Mouse (Mus musculus) neural tube, embryonic 15.5 days (tissue): ENCODE results near the gene Bach2. TPM values are rescaled to one million over a fixed set of nuclear protein-coding genes. Genes with fewer than 3 reads are reported as not detected.

Experiments
- ATAC-seq: fragments of 200-750 bp; cut with Nextera tagmentation; 2 replicates; pipeline ENCODE4 v1.8.0; 2017; ENCODE audit warnings: mild to moderate bottlenecking, moderate TSS enrichment, moderate library complexity; ENCODE audit not compliant: low FRiP score
- H3K27ac ChIP-seq: fragments of 300-500 bp; sonication (generic); replicated peaks from 2 replicates; pipeline ENCODE4 v1.5.1; 2015; ENCODE audit warnings: mild to moderate bottlenecking, inconsistent platforms
- H3K27me3 ChIP-seq: fragments of 300-500 bp; sonication (generic); replicated peaks from 2 replicates; pipeline ENCODE4 v1.6.1; 2015; ENCODE audit warnings: inconsistent platforms
- H3K36me3 ChIP-seq: fragments of 300-500 bp; sonication (generic); 2 replicates; pipeline ENCODE4 v1.6.1; 2015; ENCODE audit warnings: inconsistent platforms
- H3K4me1 ChIP-seq: fragments of 300-500 bp; sonication (generic); 2 replicates; pipeline ENCODE4 v1.6.1; 2015; ENCODE audit warnings: inconsistent platforms
- H3K4me2 ChIP-seq: fragments of 300-500 bp; sonication (generic); 2 replicates; pipeline ENCODE4 v1.6.1; 2015; ENCODE audit warnings: inconsistent platforms, mild to moderate bottlenecking, moderate library complexity
- H3K4me3 ChIP-seq: fragments of 300-500 bp; sonication (generic); replicated peaks from 2 replicates; pipeline ENCODE4 v1.5.1; 2015; ENCODE audit warnings: mild to moderate bottlenecking, inconsistent platforms
- H3K9ac ChIP-seq: fragments of 300-500 bp; sonication (generic); replicated peaks from 2 replicates; pipeline ENCODE4 v1.6.1; 2015; ENCODE audit warnings: mild to moderate bottlenecking, inconsistent platforms
- H3K9me3 ChIP-seq: fragments of 300-500 bp; sonication (generic); replicated peaks from 2 replicates; pipeline ENCODE4 v1.6.1; 2016; ENCODE audit warnings: inconsistent platforms
- WGBS: fragments of 180-500 bp; shearing (Covaris S2); methylation state at CpG from one replicate; pipeline ENCODE4 v1.1.7; 2015; ENCODE audit warnings: mixed read lengths; 5-methylcytosine and 5-hydroxymethylcytosine counted together
- polyA plus RNA-seq: library from polyadenylated mRNA; unstranded; fragments of >200 nt; fragmentation: Nextera tagmentation; extraction: Ambion mirVana; gene quantifications from 2 replicates; pipeline ENCODE4 v1.2.1, GENCODE M21; 2015

The Bach2 gene
- polyA plus RNA-seq, 1 experiment from 2014 or later = 24.3 TPM

DNA sequence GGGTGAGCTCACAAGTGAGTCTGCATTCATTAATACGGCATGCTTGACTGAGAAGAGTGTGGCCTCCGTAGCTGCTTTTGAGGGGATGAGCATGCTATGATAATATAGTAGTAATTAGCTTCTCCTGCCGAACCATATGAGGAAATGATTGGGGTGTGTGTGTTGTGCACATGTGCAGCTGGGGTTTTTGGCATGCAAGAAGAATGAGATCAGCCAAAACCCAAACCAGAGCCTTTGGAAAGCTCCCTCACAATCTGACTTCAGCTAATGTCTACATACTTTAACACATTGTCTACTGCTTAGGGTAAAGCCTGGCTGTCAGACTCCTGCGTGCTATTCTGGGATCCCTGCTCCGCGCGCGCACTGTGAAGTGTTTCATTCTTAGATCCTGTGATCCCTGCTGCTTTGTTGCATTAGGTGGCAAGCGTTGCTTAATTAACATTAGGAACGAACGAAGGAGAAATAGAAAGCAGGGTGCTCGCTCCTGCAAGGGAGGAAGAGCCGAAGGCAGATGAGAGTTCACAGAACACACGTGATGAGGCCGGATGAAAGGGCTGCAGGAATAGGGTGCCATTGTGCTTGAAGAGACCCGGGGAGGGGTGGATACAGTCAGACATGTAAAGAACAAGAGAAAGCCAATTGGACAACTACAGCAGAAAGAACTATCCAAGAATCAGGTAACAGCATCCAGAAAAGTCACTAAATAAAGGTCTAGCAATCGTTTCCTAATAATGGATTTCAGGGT lies 248.2 kb downstream of the Bach2 start:
- H3K36me3 ChIP-seq = no peaks in the 10 kb centered on the region
- H3K4me1 ChIP-seq = peaks cover 40% of the 10 kb centered on the region
- peak; percentile 48 for ATAC-seq
- no peaks in the 10 kb centered on the region for H3K27me3 ChIP-seq
- H3K9ac ChIP-seq = peak overlapping the region; percentile 15
- 42% methylated on average over 17 of the region's 17 CpGs for WGBS
- H3K4me2 ChIP-seq = peak overlapping the region; percentile 43
- H3K4me3 ChIP-seq = no peak overlapping the region
- H3K9me3 ChIP-seq = no peaks in the 10 kb centered on the region
- peak overlapping the region; percentile 80 for H3K27ac ChIP-seq

- no peaks in the 10 kb centered on the region for H3K9me3 ChIP-seq
- no peak overlapping the region for H3K4me2 ChIP-seq
- WGBS = 55% methylated on average over 1 of the region's 1 CpGs
- no peak overlapping the region for H3K9ac ChIP-seq
- no peak overlapping the region for H3K4me3 ChIP-seq
- H3K27ac ChIP-seq = no peak overlapping the region
- peaks cover 20% of the 10 kb centered on the region for H3K4me1 ChIP-seq
- ATAC-seq = no peak
- H3K36me3 ChIP-seq = no peaks in the 10 kb centered on the region
- no peaks in the 10 kb centered on the region for H3K27me3 ChIP-seq
Measured at GRCm38 (mm10) chr4:32489186-32489585, 250.6 kb downstream of the Bach2 start.

DNA sequence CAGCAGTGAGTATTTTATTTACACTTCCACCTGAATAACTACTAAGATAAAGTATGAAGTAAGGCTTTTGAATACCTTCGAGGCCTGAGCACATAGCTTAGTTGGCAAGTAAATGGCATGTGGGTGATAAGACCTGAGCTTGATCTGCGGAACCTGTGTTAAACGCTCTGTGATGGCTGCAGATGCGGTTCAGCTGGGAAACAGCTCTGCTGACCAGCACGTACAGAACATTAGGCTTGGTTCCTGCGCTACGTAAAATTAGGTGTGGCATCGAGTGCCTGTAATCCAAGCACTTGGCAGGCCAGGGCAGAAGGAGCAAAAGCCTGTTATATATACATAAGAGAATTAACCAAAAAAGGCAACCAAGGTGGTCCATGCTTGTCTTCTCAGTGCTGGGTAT lies 252.6 kb downstream of the Bach2 start:
- Histone ChIP-seq H3K9me3 (no peaks in the 10 kb centered on the region), H3K4me2 (no peak overlapping the region), H3K4me3 (no peak overlapping the region), H3K36me3 (no peaks in the 10 kb centered on the region), H3K27ac (no peak overlapping the region), H3K9ac (no peak overlapping the region), H3K27me3 (no peaks in the 10 kb centered on the region), H3K4me1 (peaks cover 14% of the 10 kb centered on the region)
- 84% methylated on average over 8 of the region's 8 CpGs for WGBS
- ATAC-seq = no peak

DNA sequence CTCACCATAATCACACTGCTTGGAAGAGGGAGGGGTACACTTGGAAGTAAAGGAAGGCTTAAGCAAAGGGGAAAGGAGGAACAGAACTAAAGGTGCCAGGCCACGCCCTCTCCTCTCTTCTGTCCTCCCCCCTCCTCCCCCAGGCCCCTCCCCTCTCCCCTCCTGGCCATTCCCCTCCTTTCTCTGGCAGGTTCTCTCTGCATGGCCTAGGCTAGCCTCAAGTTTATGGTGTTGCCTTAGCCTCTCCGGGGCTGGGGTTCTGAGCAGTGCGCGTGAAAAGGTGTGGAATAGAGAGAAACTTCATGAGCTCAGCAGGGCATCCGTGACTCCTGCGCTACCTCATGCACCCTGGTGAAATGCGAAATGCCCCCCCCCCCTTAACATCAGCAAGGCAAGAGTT lies 254.2 kb downstream of the Bach2 start:
- Histone ChIP-seq H3K27me3 (no peaks in the 10 kb centered on the region), H3K4me3 (no peak overlapping the region), H3K4me1 (no peaks in the 10 kb centered on the region), H3K4me2 (no peak overlapping the region), H3K36me3 (no peaks in the 10 kb centered on the region), H3K9ac (no peak overlapping the region), H3K27ac (no peak overlapping the region), H3K9me3 (no peaks in the 10 kb centered on the region)
- no peak for ATAC-seq
- WGBS = 80% methylated on average over 7 of the region's 7 CpGs

DNA sequence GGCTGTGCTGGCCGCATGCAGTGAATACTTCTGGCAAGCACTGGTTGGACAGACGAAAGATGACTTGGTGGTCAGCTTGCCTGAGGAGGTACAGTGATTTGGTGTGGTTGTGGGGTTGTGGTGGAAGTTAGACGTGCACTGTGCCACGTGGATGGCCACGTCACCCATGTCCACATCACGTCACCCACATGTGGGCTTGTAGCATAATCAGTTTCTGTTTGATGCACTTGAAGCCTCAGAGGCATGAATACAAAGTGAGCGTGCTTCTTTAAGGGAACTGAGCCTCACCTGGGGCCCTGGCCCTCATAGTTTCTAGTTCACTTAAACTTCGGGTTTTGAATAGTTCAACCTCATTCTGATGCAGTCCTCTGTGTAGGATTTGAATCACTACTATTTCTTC lies 263.2 kb downstream of the Bach2 start:
- Histone ChIP-seq H3K36me3 (no peaks in the 10 kb centered on the region), H3K4me1 (no peaks in the 10 kb centered on the region; the same call in none of the 2 replicates), H3K4me3 (no peak overlapping the region), H3K9ac (no peak overlapping the region), H3K9me3 (no peaks in the 10 kb centered on the region), H3K27me3 (no peaks in the 10 kb centered on the region), H3K27ac (no peak overlapping the region), H3K4me2 (no peak overlapping the region)
- ATAC-seq = no peak
- WGBS = 93% methylated on average over 8 of the region's 8 CpGs

DNA sequence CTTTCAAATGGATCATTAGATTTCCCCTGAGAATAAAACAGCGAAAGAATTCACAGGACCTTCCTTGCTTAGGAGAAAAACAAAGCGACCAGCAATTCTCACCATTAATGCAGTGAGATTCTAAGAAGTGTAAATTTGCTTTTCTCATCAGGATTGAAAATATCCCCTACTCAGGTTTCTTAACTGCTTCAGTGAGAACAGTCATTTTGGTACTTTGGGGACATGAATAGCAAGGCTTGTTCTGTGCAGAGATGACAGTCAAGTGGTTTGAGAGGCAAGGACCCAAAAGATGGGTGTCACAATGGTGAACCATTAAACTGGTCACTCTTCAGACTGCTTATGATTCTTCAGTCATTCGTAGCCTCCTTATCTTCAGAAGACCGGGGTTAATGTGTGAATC lies 263.6 kb downstream of the Bach2 start:
- peaks cover 3% of the 10 kb centered on the region for H3K4me1 ChIP-seq
- H3K4me3 ChIP-seq = no peak overlapping the region
- H3K4me2 ChIP-seq = no peak overlapping the region
- no peaks in the 10 kb centered on the region for H3K27me3 ChIP-seq
- no peak overlapping the region for H3K9ac ChIP-seq
- 83% methylated on average over 4 of the region's 4 CpGs for whole genome bisulfite sequencing
- ATAC-seq = no peak
- H3K27ac ChIP-seq = no peak overlapping the region
- H3K9me3 ChIP-seq = no peaks in the 10 kb centered on the region
- H3K36me3 ChIP-seq = no peaks in the 10 kb centered on the region

DNA sequence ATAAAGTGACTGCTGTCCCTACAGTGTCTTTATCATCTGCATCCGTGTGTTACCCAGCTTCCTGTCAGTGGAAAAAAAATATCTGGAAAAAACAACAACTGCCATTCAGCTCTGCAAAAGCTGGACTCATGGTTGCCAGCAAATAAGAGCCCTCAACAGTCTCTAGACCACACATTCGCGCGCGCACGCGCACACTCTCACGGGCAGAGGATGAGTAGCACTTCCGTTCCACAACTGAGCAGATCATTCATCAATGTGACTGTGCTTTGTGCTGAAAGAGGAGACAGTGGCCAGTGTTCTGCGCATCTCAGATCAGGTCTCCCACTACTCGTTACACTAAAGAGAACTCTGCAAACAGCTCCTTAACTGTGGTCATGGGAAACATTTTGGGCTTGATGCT lies 265.6 kb downstream of the Bach2 start:
- no peak overlapping the region for H3K4me3 ChIP-seq
- no peak overlapping the region for H3K9ac ChIP-seq
- H3K4me2 ChIP-seq = no peak overlapping the region
- H3K36me3 ChIP-seq = no peaks in the 10 kb centered on the region
- H3K4me1 ChIP-seq = peaks cover 22% of the 10 kb centered on the region
- H3K9me3 ChIP-seq = no peaks in the 10 kb centered on the region
- WGBS = 76% methylated on average over 11 of the region's 11 CpGs
- ATAC-seq = no peak
- no peaks in the 10 kb centered on the region for H3K27me3 ChIP-seq
- no peak overlapping the region for H3K27ac ChIP-seq

DNA sequence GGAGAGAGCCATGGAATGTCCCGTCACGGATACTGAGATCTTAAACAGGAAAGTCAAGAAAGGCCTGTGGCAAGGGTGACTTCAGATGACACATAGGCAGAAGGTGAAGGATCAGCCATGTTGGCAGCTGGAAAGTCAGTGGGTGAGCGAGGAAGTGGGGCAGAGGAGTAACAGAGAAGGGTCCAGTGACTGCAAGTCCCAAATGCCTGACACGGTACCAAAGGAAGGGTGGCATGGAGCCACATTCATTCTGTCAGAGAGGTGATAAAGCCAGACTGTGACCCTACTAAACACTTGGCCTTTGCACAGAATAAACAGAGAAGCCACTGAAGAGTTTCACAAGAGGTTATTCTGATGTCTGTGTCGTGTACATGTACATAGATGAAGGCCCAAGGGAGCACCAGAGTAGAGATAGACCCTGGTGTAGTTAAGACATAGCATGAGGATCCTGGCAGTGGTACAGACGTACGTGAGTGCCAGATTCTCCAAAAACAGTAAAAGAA lies 267.8 kb downstream of the Bach2 start:
- H3K36me3 ChIP-seq = no peaks in the 10 kb centered on the region
- WGBS = 91% methylated on average over 7 of the region's 7 CpGs
- H3K4me3 ChIP-seq = no peak overlapping the region
- no peak overlapping the region for H3K4me2 ChIP-seq
- H3K9ac ChIP-seq = no peak overlapping the region
- H3K4me1 ChIP-seq = peaks cover 35% of the 10 kb centered on the region
- H3K9me3 ChIP-seq = no peaks in the 10 kb centered on the region
- no peak for ATAC-seq
- no peaks in the 10 kb centered on the region for H3K27me3 ChIP-seq
- no peak overlapping the region for H3K27ac ChIP-seq

DNA sequence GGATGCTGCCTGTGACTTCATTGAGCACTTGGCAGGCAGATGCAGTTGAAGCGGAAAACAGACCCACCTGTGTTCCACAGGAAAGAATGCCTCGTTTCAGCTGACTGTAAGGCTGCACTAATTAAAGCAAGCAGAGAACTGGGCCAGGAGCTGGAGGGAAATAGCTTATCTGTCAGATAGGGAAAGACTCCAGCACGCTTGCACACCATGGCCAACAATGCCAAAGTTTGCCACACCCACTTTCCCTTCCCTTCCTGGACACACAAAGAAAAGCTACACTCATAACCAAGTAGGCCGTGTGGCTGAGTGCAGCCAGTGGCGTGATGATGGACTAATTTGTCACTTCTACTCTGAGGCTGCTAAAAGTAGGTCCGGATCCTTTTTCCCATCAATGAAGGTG lies 268.4 kb downstream of the Bach2 start:
- Histone ChIP-seq H3K4me1 (peaks cover 35% of the 10 kb centered on the region), H3K9me3 (no peaks in the 10 kb centered on the region), H3K4me2 (no peak overlapping the region), H3K27me3 (no peaks in the 10 kb centered on the region), H3K27ac (no peak overlapping the region), H3K36me3 (no peaks in the 10 kb centered on the region), H3K9ac (no peak overlapping the region), H3K4me3 (no peak overlapping the region)
- WGBS = 83% methylated on average over 6 of the region's 6 CpGs
- ATAC-seq = no peak

DNA sequence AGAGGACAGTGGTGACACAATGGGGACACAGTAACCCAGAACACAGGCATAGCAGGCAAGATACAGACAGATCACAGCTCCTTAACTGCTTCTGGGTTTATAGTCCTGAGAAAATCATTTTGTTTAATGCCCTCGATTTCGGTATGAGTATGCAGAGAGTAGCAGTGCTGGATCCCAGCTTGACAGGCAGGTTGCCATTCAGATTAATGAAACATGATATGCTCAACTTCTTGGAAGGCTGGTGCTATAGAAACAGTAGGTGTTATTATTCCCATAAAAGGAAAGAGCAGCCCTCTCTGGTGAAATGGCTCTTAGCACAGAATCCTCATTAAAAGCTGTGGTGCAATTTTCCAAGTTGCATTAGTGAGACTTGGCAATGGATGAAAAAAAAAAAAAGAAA lies 270.0 kb downstream of the Bach2 start:
- H3K9ac ChIP-seq = no peak overlapping the region
- H3K4me1 ChIP-seq = peaks cover 35% of the 10 kb centered on the region
- WGBS = 17% methylated on average over 2 of the region's 2 CpGs
- H3K9me3 ChIP-seq = no peaks in the 10 kb centered on the region
- no peaks in the 10 kb centered on the region for H3K27me3 ChIP-seq
- peak; percentile 43; the same call in 1 of the 2 replicates for ATAC-seq
- peak overlapping the region; percentile 78 for H3K27ac ChIP-seq
- H3K4me2 ChIP-seq = peak overlapping the region; percentile 7; the same call in 1 of the 2 replicates
- no peaks in the 10 kb centered on the region for H3K36me3 ChIP-seq
- H3K4me3 ChIP-seq = no peak overlapping the region

DNA sequence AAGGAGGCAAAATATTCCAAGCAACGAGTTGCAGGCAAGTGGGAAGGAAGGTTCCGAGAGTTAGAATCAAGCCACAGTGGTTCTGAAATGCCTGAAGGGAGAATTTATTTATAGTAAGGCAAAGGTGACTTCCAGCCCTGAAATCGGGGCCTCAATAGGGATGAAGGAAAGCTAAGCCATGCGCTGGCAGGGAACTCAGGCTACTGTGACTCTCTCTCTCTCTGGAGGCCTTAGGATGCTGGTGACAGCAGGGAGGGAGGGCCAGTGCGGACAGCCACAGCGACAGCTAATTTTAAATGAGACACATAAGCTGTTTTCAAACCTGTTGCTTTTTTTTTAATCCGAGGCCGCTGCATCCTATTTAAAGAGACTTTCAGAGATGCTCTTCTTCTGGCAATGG lies 270.4 kb downstream of the Bach2 start:
- H3K9ac ChIP-seq = no peak overlapping the region
- 26% methylated on average over 8 of the region's 8 CpGs for WGBS
- no peaks in the 10 kb centered on the region for H3K36me3 ChIP-seq
- H3K9me3 ChIP-seq = no peaks in the 10 kb centered on the region
- peaks cover 35% of the 10 kb centered on the region for H3K4me1 ChIP-seq
- ATAC-seq = no peak
- H3K27me3 ChIP-seq = no peaks in the 10 kb centered on the region
- no peak overlapping the region for H3K4me3 ChIP-seq
- H3K4me2 ChIP-seq = peak overlapping the region; percentile 7; the same call in 1 of the 2 replicates
- H3K27ac ChIP-seq = peak overlapping the region; percentile 78

DNA sequence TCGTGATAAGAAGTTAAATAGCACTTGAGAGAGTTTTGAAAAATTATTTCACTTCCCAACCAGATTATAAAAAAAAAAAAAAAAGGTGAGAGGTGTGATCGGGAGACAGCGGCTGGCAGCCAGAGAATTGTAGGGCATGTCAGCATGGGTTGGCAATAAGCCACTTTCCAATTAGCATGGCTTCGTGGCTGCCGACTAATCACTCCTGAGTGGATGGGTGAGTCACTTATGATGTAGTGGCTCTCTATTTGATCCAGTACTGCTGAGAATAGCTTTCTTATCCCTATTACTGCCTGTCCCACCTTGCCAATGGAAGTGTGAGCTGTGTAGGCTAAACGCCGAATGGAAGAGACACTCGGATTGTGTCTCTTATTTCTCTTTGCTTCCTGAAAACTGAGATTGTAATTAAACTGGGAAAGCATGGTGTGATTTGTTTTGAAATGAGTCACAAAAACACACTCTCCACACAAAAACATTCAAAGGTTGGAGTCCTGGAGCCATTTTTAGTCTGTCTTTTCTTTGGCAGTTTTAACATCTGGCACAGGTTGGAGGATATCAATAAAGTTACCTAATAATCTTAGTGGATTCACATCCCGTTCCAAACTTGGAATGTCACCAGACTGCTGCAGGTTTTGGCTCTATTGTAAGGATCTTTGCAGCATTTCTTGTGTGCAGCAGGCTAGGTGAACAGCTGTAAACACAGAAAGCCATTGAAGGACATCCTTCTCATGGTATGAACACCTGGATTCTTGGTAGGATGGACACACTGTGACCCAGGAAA lies 271.4 kb downstream of the Bach2 start:
- Histone ChIP-seq H3K9ac (no peak overlapping the region), H3K4me1 (peaks cover 35% of the 10 kb centered on the region), H3K27ac (no peak overlapping the region; the same call in 1 of the 2 replicates), H3K9me3 (no peaks in the 10 kb centered on the region), H3K4me3 (no peak overlapping the region), H3K27me3 (no peaks in the 10 kb centered on the region), H3K36me3 (no peaks in the 10 kb centered on the region), H3K4me2 (no peak overlapping the region)
- ATAC-seq = no peak
- WGBS = 47% methylated on average over 9 of the region's 9 CpGs
